Mouse (Mus musculus) lung, embryonic 16.5 days (tissue): Measurements from ENCODE around the gene Tapt1. TPM values are rescaled to one million over a fixed set of nuclear protein-coding genes. Genes with fewer than 3 reads are reported as not detected.

ENCODE experiments used
- ATAC-seq: fragments of 200-750 bp; cut with Nextera tagmentation; 2 replicates; pipeline ENCODE4 v1.8.0; 2017; ENCODE audit warnings: low read depth, mild to moderate bottlenecking, moderate library complexity
- H3K27ac ChIP-seq: fragments of 300-500 bp; sonication (generic); 2 replicates; pipeline ENCODE4 v1.5.1; 2014; ENCODE audit warnings: mild to moderate bottlenecking, control low read depth, low read length
- H3K27me3 ChIP-seq: fragments of 300-500 bp; sonication (generic); 2 replicates; pipeline ENCODE4 v1.6.1; 2014; ENCODE audit warnings: low read depth, low read length, mixed read lengths; ENCODE audit not compliant: control insufficient read depth, insufficient read depth
- H3K36me3 ChIP-seq: fragments of 300-500 bp; sonication (generic); 2 replicates; pipeline ENCODE4 v1.6.1; 2014; ENCODE audit warnings: low read length; ENCODE audit not compliant: control insufficient read depth, insufficient read depth
- H3K4me1 ChIP-seq: fragments of 300-500 bp; sonication (generic); replicated peaks from 2 replicates; pipeline ENCODE4 v1.6.1; 2014; ENCODE audit warnings: low read length, mixed read lengths; ENCODE audit not compliant: control insufficient read depth, insufficient read depth
- H3K4me2 ChIP-seq: fragments of 300-500 bp; sonication (generic); 2 replicates; pipeline ENCODE4 v1.6.1; 2014; ENCODE audit warnings: low read depth, low read length, control low read depth
- H3K4me3 ChIP-seq: fragments of 300-500 bp; sonication (generic); 2 replicates; pipeline ENCODE4 v1.5.1; 2014; ENCODE audit warnings: mild to moderate bottlenecking, low read length, control low read depth
- H3K9ac ChIP-seq: fragments of 300-500 bp; sonication (generic); 2 replicates; pipeline ENCODE4 v1.6.1; 2014; ENCODE audit warnings: low read length, control low read depth
- H3K9me3 ChIP-seq: fragments of 300-500 bp; sonication (generic); 2 replicates; pipeline ENCODE4 v1.6.1; 2016; ENCODE audit warnings: low read length; ENCODE audit not compliant: control insufficient read depth
- WGBS: fragments of 180-500 bp; shearing (Covaris S2); extraction: QIAGEN DNeasy Blood & Tissue Kit; methylation state at CpG from one replicate; pipeline ENCODE4 v1.1.7; 2014; 5-methylcytosine and 5-hydroxymethylcytosine counted together
- polyA plus RNA-seq: library from polyadenylated mRNA; unstranded; fragments of >200 nt; fragmentation: Nextera tagmentation; extraction: Ambion mirVana; gene quantifications from 2 replicates; pipeline ENCODE4 v1.2.1, GENCODE M21; 2015

The Tapt1 gene
- polyA plus RNA-seq, 1 experiment from 2014 or later: 36.9 TPM

DNA sequence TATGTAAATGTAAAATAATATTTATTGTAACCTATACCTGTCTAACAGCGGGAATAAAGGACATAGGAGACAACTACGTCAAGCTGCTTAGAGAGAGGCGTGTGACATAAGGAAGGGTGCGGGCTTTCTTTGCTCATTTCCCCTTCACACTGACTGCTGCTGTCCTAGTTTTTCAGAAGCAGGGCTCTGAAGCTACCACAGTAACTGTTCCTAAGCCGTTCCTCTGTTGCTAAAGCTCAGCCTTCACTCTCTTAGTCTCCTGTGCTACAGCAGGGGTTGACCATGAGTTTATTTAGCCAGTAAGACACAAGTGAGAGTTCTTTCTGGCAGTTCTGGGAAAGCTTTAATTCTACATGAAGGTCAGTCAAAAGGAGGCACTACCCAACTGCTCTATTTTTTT, 13.0 kb downstream of the Tapt1 start:
- H3K36me3 ChIP-seq: peaks cover 4% of the 10 kb centered on the region; the same call in 1 of the 2 replicates
- H3K4me3 ChIP-seq: no peak overlapping the region
- no peaks in the 10 kb centered on the region for H3K9me3 ChIP-seq
- no peak overlapping the region for H3K27ac ChIP-seq
- H3K27me3 ChIP-seq: no peaks in the 10 kb centered on the region
- H3K4me2 ChIP-seq: no peak overlapping the region
- H3K9ac ChIP-seq: no peak overlapping the region
- no peak for ATAC-seq
- no peaks in the 10 kb centered on the region; the same call in 1 of the 2 replicates for H3K4me1 ChIP-seq
- WGBS: 96% methylated on average over 5 of the region's 5 CpGs

DNA sequence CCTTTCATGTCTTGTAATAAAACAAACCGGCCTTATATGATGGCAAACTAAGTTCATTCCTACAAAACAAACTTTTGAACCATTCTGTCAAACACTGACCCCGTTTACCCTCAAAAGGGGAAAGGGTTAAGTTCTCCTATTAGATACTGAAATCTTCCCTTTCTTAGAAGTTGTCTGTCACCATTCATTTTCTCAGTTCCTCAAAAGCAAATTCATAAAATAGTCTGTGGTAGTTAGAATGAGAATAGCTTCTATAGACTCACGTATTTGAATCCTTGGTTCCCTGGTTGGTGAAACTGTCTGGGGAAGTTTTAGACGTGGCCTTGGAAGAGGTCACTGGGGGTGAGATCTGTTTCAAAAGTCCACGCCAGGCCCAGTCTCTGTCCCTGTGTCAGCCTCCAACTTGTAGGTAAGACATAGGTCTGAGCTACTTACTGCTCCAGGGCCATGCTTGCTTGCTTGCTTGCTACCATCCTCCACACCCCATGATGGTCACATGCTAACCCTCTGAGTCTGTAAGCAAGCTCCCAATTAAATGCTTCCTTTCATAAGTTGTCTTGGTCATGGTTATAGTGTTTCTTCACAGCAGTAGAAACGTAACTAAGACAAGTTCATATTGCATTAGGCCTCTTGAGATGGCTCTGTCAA, 14.5 kb downstream of the Tapt1 start:
- Histone ChIP-seq H3K9me3 (no peaks in the 10 kb centered on the region), H3K27me3 (no peaks in the 10 kb centered on the region), H3K36me3 (peaks cover 4% of the 10 kb centered on the region; the same call in 1 of the 2 replicates), H3K4me2 (no peak overlapping the region), H3K4me1 (no peaks in the 10 kb centered on the region; the same call in 1 of the 2 replicates), H3K27ac (no peak overlapping the region), H3K9ac (no peak overlapping the region), H3K4me3 (no peak overlapping the region)
- no peak for ATAC-seq
- WGBS: 66% methylated on average over 6 of the region's 6 CpGs

DNA sequence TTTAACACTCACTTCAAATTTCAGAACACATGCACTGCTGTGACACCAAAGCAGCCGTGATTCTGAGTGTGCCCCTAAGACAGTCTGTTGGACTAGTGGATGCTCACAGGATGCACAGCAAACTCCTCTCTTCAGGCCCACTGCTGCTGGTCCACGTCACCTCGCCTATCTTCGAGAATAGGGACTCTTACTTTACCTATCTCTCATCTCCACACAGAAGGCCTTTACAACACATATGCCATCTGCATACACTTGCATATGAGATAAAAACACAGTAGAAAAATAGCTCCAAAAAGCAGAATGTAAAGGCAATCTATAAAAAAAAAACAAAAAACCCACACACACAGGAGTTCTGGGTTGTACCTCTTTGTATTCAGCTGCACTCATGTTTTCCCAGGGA, 19.1 kb downstream of the Tapt1 start:
- no peak for ATAC-seq
- 80% methylated on average over 4 of the region's 4 CpGs for WGBS
- no peaks in the 10 kb centered on the region; the same call in 1 of the 2 replicates for H3K4me1 ChIP-seq

DNA sequence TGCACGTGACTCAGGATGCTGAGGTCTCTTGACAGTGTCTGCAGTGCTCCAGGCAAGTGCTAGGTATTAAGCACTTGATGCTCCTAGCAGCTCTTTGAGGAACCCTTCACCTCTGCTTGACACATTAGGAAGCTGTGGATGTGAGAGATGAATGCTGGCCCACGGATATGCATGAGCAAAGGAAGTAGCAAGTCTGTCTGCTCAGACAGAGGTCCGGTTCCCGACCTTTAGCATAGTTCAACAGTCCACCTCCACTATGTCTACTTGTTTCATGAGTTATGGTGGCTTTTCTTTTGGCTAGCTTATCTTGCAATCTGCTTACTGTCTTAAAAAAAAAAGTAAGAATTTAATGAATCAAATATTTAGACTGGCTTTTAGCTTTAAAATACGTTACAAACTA, 19.8 kb downstream of the Tapt1 start:
- Histone ChIP-seq H3K36me3 (0 out of 2 replicates have a peak, but pooled peaks cover 2% of the 10 kb centered on the region), H3K4me1 (no peaks in the 10 kb centered on the region), H3K27ac (no peak overlapping the region), H3K9ac (no peak overlapping the region), H3K27me3 (no peaks in the 10 kb centered on the region), H3K4me3 (no peak overlapping the region), H3K9me3 (no peaks in the 10 kb centered on the region), H3K4me2 (no peak overlapping the region)
- WGBS: 64% methylated on average over 5 of the region's 5 CpGs
- ATAC-seq: no peak

More for the DNA sequence above, 19.1 kb downstream of the Tapt1 start:
- H3K36me3 ChIP-seq: 0 out of 2 replicates have a peak, but pooled peaks cover 2% of the 10 kb centered on the region
- H3K27ac ChIP-seq: no peak overlapping the region
- no peak overlapping the region for H3K4me2 ChIP-seq
- no peaks in the 10 kb centered on the region for H3K27me3 ChIP-seq
- H3K9me3 ChIP-seq: no peaks in the 10 kb centered on the region
- no peak overlapping the region for H3K4me3 ChIP-seq
- H3K9ac ChIP-seq: no peak overlapping the region

DNA sequence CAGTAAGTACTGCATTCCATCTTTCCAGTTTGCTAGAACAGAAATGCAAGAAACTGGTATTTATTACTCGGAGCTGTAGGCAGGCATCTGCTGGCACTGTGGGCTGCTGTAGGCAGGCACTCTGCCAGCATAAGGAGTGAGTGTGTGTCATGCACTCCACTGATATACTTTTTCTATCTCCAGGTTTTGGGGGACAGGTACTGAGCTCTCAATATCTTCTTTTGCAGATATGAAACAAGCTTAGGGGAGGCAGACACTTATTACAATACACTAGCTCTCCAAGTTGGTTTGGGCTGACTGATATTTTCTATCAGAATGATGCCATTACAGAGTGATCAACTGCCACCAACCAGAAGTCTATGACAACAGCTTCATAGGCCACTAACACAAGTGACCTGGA, 23.0 kb downstream of the Tapt1 start:
- Histone ChIP-seq H3K9me3 (no peaks in the 10 kb centered on the region), H3K4me1 (no peaks in the 10 kb centered on the region), H3K9ac (no peak overlapping the region), H3K27me3 (no peaks in the 10 kb centered on the region), H3K4me3 (no peak overlapping the region), H3K4me2 (no peak overlapping the region), H3K36me3 (0 out of 2 replicates have a peak, but pooled peaks cover 5% of the 10 kb centered on the region), H3K27ac (no peak overlapping the region)
- WGBS: 53% methylated on average over 1 of the region's 1 CpGs
- ATAC-seq: no peak

DNA sequence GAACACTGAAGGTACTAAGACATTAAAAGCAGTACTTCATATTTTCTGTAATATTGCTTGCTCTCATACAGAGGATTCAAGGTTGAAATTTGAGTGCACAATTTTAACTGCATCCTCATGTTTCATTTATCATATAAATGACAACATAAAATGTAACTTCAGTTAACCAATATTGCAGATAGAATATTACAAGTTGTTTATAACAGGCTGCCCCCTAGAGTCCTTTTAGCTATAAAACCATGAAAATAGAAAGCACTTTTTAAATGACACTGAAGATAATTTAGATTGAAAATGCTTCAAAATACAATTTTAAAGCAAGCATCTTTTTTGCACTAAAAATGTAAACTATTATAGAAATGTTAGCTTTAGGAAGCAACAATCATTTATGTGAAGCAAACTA, 24.8 kb downstream of the Tapt1 start:
- 0 out of 2 replicates have a peak, but pooled peaks cover 5% of the 10 kb centered on the region for H3K36me3 ChIP-seq
- H3K4me1 ChIP-seq: no peaks in the 10 kb centered on the region
- no peak overlapping the region for H3K4me2 ChIP-seq
- no peaks in the 10 kb centered on the region for H3K27me3 ChIP-seq
- no peaks in the 10 kb centered on the region for H3K9me3 ChIP-seq
- no peak overlapping the region for H3K4me3 ChIP-seq
- H3K9ac ChIP-seq: no peak overlapping the region
- no peak for ATAC-seq
- no peak overlapping the region for H3K27ac ChIP-seq

DNA sequence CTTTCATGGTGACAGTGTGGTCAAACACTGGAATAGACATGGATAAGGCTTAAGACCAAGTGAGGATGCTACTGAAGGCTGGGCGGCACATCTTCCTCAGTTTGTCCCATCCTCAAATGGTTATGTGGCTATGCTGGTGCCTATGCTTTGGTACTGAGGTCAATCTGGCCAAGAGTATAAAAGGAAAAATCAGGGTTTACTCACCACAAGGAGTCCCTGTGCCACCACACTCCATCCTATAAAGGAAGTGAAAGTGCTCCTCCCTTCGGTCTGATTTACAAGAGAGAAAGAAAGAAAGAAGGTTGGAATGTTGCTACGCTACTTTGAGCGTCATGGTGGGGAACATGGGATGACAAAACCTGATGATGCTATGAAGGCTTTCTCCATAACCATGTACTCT, 27.3 kb downstream of the Tapt1 start:
- no peaks in the 10 kb centered on the region for H3K4me1 ChIP-seq
- H3K9ac ChIP-seq: no peak overlapping the region
- no peak overlapping the region for H3K4me3 ChIP-seq
- WGBS: 86% methylated on average over 4 of the region's 4 CpGs
- H3K27ac ChIP-seq: no peak overlapping the region
- H3K27me3 ChIP-seq: no peaks in the 10 kb centered on the region
- no peak overlapping the region for H3K4me2 ChIP-seq
- no peaks in the 10 kb centered on the region for H3K9me3 ChIP-seq
- no peak for ATAC-seq
- H3K36me3 ChIP-seq: peaks cover 4% of the 10 kb centered on the region

DNA sequence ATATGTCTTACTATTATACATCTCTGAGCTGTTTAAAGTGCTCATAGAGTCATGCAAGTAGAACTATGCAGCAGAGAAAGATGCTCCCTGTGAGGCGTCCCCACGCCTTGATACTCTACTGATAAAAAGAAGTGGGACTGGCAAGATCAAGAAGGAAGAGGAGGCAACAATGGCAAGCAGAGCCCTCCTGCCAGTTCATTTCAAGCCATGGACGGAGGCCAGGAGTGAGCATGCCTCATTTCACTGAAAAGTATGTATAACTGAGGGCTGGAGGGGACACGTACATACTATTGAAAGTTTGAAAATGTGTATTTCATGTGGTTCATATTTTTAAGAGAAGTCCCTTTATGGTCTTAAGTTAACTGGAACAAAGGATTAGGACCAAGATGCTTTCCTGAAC, 28.0 kb downstream of the Tapt1 start:
- Histone ChIP-seq H3K4me2 (no peak overlapping the region), H3K36me3 (peaks cover 6% of the 10 kb centered on the region), H3K27ac (no peak overlapping the region), H3K27me3 (no peaks in the 10 kb centered on the region), H3K4me1 (no peaks in the 10 kb centered on the region), H3K9ac (no peak overlapping the region), H3K4me3 (no peak overlapping the region), H3K9me3 (no peaks in the 10 kb centered on the region)
- ATAC-seq: no peak
- 88% methylated on average over 4 of the region's 4 CpGs for WGBS

DNA sequence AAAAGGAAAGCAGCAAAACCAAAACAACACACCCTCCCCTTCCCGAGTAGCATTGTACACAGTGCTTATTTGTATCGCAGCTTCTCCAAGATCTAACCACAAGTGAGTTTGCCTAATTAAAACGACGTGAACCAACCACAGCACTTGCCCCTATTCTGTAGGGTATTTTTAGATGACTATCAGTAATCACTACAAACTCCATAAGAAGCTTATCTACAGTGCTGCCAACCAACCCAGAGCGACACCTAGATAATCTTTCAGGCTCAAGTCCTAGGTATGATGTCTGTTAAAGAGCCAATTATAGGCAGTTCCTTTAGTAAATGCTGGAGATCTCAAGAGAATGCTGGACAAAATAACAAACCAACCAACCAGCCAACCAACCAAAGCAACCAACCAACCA, 28.6 kb downstream of the Tapt1 start:
- ATAC-seq: no peak
- WGBS: 78% methylated on average over 5 of the region's 5 CpGs
- no peak overlapping the region for H3K4me2 ChIP-seq
- H3K4me1 ChIP-seq: no peaks in the 10 kb centered on the region
- H3K4me3 ChIP-seq: no peak overlapping the region
- peaks cover 11% of the 10 kb centered on the region for H3K36me3 ChIP-seq
- H3K27me3 ChIP-seq: no peaks in the 10 kb centered on the region
- H3K9me3 ChIP-seq: no peaks in the 10 kb centered on the region
- no peak overlapping the region for H3K9ac ChIP-seq
- no peak overlapping the region for H3K27ac ChIP-seq
